Mouse (Mus musculus) heart, embryonic 14.5 days (tissue): ENCODE measurements around the gene Klhl36. TPM values are rescaled to one million over a fixed set of nuclear protein-coding genes. Genes with fewer than 3 reads are reported as not detected.

Source experiments
- ATAC-seq: fragments of 200-750 bp; cut with Nextera tagmentation; 2 replicates; pipeline ENCODE4 v1.8.0; 2017; ENCODE audit warnings: low read depth, moderate TSS enrichment; ENCODE audit not compliant: insufficient number of reproducible peaks, insufficient read depth, low FRiP score
- H3K27ac ChIP-seq, 2 experiments: fragments of 200-500 bp in 1 of 2; fragments of 300-500 bp in 1 of 2; sonication (generic) in 1 of 2; replicated peaks in 1 of 2; 2 replicates each; pipeline ENCODE4 v1.5.1; 2012 to 2014; ENCODE audit warnings: low read depth in 2 of 2, low read length in 2 of 2, control low read depth in 1 of 2, mild to moderate bottlenecking in 1 of 2, mixed read lengths in 1 of 2; ENCODE audit not compliant: control insufficient read depth in 1 of 2, insufficient read depth in 1 of 2
- H3K27me3 ChIP-seq: fragments of 300-500 bp; sonication (generic); 2 replicates; pipeline ENCODE4 v1.6.1; 2014; ENCODE audit warnings: mild to moderate bottlenecking, low read length, control low read depth; ENCODE audit not compliant: control insufficient read depth, insufficient read depth
- H3K36me3 ChIP-seq: fragments of 300-500 bp; sonication (generic); 2 replicates; pipeline ENCODE4 v1.6.1; 2014; ENCODE audit warnings: mild to moderate bottlenecking, control low read depth, low read length, mixed read lengths; ENCODE audit not compliant: control insufficient read depth, insufficient read depth
- H3K4me1 ChIP-seq, 2 experiments: fragments of 200-500 bp in 1 of 2; fragments of 300-500 bp in 1 of 2; sonication (generic) in 1 of 2; 2 replicates each; pipeline ENCODE4 v1.6.1; 2012 to 2014; ENCODE audit warnings: low read length in 2 of 2, control low read depth in 1 of 2, mixed read lengths in 1 of 2; ENCODE audit not compliant: control insufficient read depth in 2 of 2, insufficient read depth in 2 of 2
- H3K4me2 ChIP-seq: fragments of 300-500 bp; sonication (generic); 2 replicates; pipeline ENCODE4 v1.6.1; 2014; ENCODE audit warnings: mild to moderate bottlenecking, low read length
- H3K4me3 ChIP-seq, 2 experiments: fragments of 200-500 bp in 1 of 2; fragments of 300-500 bp in 1 of 2; sonication (generic) in 1 of 2; 2 replicates each; pipeline ENCODE4 v1.5.1; 2012 to 2014; ENCODE audit warnings: low read length in 2 of 2, mild to moderate bottlenecking in 2 of 2, control low read depth in 1 of 2, low read depth in 1 of 2, moderate library complexity in 1 of 2; ENCODE audit not compliant: control insufficient read depth in 1 of 2, insufficient read depth in 1 of 2
- H3K9ac ChIP-seq: fragments of 300-500 bp; sonication (generic); 2 replicates; pipeline ENCODE4 v1.6.1; 2014; ENCODE audit warnings: mild to moderate bottlenecking, low read length
- H3K9me3 ChIP-seq: fragments of 300-500 bp; sonication (generic); 2 replicates; pipeline ENCODE4 v1.6.1; 2016; ENCODE audit warnings: low read length, control low read depth; ENCODE audit not compliant: control insufficient read depth
- WGBS: fragments of 180-500 bp; shearing (Covaris S2); extraction: QIAGEN DNeasy Blood & Tissue Kit; methylation state at CpG from one replicate; pipeline ENCODE4 v1.1.7; 2014; 5-methylcytosine and 5-hydroxymethylcytosine counted together
- polyA plus RNA-seq: library from polyadenylated mRNA; unstranded; fragments of >200 nt; fragmentation: Nextera tagmentation; extraction: Ambion mirVana; gene quantifications from 2 replicates; pipeline ENCODE4 v1.2.1, GENCODE M21; 2014

Klhl36 gene
- polyA plus RNA-seq, 1 experiment from 2014 or later = 10.6 TPM

- Histone ChIP-seq H3K9me3 (no peaks in the 10 kb centered on the region), H3K4me3 (no peak overlapping the region), H3K27me3 (no peaks in the 10 kb centered on the region), H3K27ac (no peak overlapping the region), H3K36me3 (no peaks in the 10 kb centered on the region), H3K4me2 (no peak overlapping the region), H3K4me1 (peaks cover 3 to 7% of the 10 kb centered on the region in 2 experiments; a peak in 3 of 4 replicates), H3K9ac (no peak overlapping the region)
- no peak for ATAC-seq
- 23% methylated on average over 12 of the region's 12 CpGs for WGBS
Measured at GRCm38 (mm10) chr8:119904323-119904911, 42.4 kb downstream of the Klhl36 start.

GRCm38 (mm10) chr8:119909944-119910546 lies 48.0 kb downstream of the Klhl36 start, which contains the start of gene Usp10:
TSS of gene Usp10 (plus strand) at chr8:119910360.
- WGBS = 27% methylated on average over 13 of the region's 13 CpGs
- Histone ChIP-seq H3K9me3 (no peaks in the 10 kb centered on the region), H3K27me3 (no peaks in the 10 kb centered on the region), H3K4me1 (peaks cover 12 to 40% of the 10 kb centered on the region in 2 experiments), H3K9ac (peak within 1 kb of the TSS; percentile 94), H3K4me2 (peak within 1 kb of the TSS; percentile 87), H3K36me3 (no peaks in the 10 kb centered on the region), H3K27ac (peak within 1 kb of the TSS; percentile 87 to 88), H3K4me3 (peak within 1 kb of the TSS; percentile 77 to 80)
- ATAC-seq = no peak

GRCm38 (mm10) chr8:119910547-119911257 lies 48.6 kb downstream of the Klhl36 start, which contains the start of gene Gm20388:
TSS of gene Gm20388 (plus strand) at chr8:119910841.
- Histone ChIP-seq H3K36me3 (no peaks in the 10 kb centered on the region), H3K4me2 (peak within 1 kb of the TSS; percentile 87), H3K4me3 (peak within 1 kb of the TSS; percentile 77 to 80), H3K4me1 (peaks cover 14 to 44% of the 10 kb centered on the region in 2 experiments), H3K27ac (peak within 1 kb of the TSS; percentile 87 to 88), H3K9me3 (no peaks in the 10 kb centered on the region), H3K27me3 (no peaks in the 10 kb centered on the region), H3K9ac (peak within 1 kb of the TSS; percentile 94)
- WGBS = under 1% methylated on average over 89 of the region's 97 CpGs
- ATAC-seq = peak; percentile 96

- Histone ChIP-seq H3K27me3 (no peaks in the 10 kb centered on the region), H3K9me3 (no peaks in the 10 kb centered on the region), H3K4me2 (peak overlapping the region; percentile 87), H3K4me3 (peak overlapping the region; percentile 77 to 80), H3K4me1 (peaks cover 14 to 51% of the 10 kb centered on the region in 2 experiments), H3K9ac (peak overlapping the region; percentile 94), H3K27ac (peak overlapping the region; percentile 87 to 88), H3K36me3 (no peaks in the 10 kb centered on the region)
- WGBS = 2% methylated on average over 30 of the region's 30 CpGs
- ATAC-seq = peak; percentile 28; the same call in 1 of the 2 replicates
Measured at GRCm38 (mm10) chr8:119911258-119911962, 49.3 kb downstream of the Klhl36 start.

GRCm38 (mm10) chr8:119912643-119913042 lies 50.6 kb downstream of the Klhl36 start:
- H3K27ac ChIP-seq = no peak overlapping the region

GRCm38 (mm10) chr8:119913181-119913580 lies 51.1 kb downstream of the Klhl36 start:
- ATAC-seq = no peak
- Histone ChIP-seq H3K27me3 (no peaks in the 10 kb centered on the region), H3K9me3 (no peaks in the 10 kb centered on the region), H3K9ac (no peak overlapping the region), H3K4me1 (peaks cover 17 to 67% of the 10 kb centered on the region in 2 experiments), H3K4me2 (peak overlapping the region; percentile 87; the same call in 1 of the 2 replicates), H3K27ac (no peak overlapping the region), H3K36me3 (no peaks in the 10 kb centered on the region), H3K4me3 (no peak overlapping the region)
- WGBS = 76% methylated on average over 3 of the region's 3 CpGs

More at GRCm38 (mm10) chr8:119912643-119913042, 50.6 kb downstream of the Klhl36 start:
- Histone ChIP-seq H3K4me2 (peak overlapping the region; percentile 87), H3K4me3 (no peak overlapping the region), H3K36me3 (no peaks in the 10 kb centered on the region), H3K4me1 (peaks cover 15 to 61% of the 10 kb centered on the region in 2 experiments), H3K9me3 (no peaks in the 10 kb centered on the region), H3K27me3 (no peaks in the 10 kb centered on the region), H3K9ac (peak overlapping the region; percentile 35; the same call in 1 of the 2 replicates)
- WGBS = 46% methylated on average over 6 of the region's 6 CpGs
- no peak for ATAC-seq

GRCm38 (mm10) chr8:119914161-119914560 lies 52.1 kb downstream of the Klhl36 start:
- H3K9me3 ChIP-seq = no peaks in the 10 kb centered on the region
- no peak overlapping the region for H3K9ac ChIP-seq
- no peak overlapping the region for H3K4me3 ChIP-seq
- WGBS = 64% methylated on average over 2 of the region's 2 CpGs
- H3K27ac ChIP-seq = no peak overlapping the region
- no peak overlapping the region for H3K4me2 ChIP-seq
- H3K4me1 ChIP-seq = peaks cover 17 to 67% of the 10 kb centered on the region in 2 experiments
- no peaks in the 10 kb centered on the region for H3K27me3 ChIP-seq
- H3K36me3 ChIP-seq = no peaks in the 10 kb centered on the region
- no peak for ATAC-seq
